Mouse (Mus musculus) testis, adult 2 months (tissue): Measurements from ENCODE around the gene Clpsl2. TPM values are rescaled to one million over a fixed set of nuclear protein-coding genes. Genes with fewer than 3 reads are reported as not detected.

Source experiments
- H3K27ac ChIP-seq: fragments of 200-500 bp; 2 replicates; pipeline ENCODE4 v1.5.1; 2012; ENCODE audit warnings: low read depth, low read length; ENCODE audit not compliant: control insufficient read depth, insufficient read depth
- H3K27me3 ChIP-seq: fragments of 200-500 bp; 2 replicates; pipeline ENCODE4 v1.6.1; 2012; ENCODE audit warnings: mild to moderate bottlenecking, low read length, moderate library complexity; ENCODE audit not compliant: control insufficient read depth, insufficient read depth
- H3K36me3 ChIP-seq: fragments of 200-500 bp; 2 replicates; pipeline ENCODE4 v1.6.1; 2012; ENCODE audit warnings: mild to moderate bottlenecking, low read length; ENCODE audit not compliant: control insufficient read depth, insufficient read depth
- H3K4me1 ChIP-seq: fragments of 200-500 bp; 2 replicates; pipeline ENCODE4 v1.6.1; 2012; ENCODE audit warnings: low read length; ENCODE audit not compliant: control insufficient read depth, insufficient read depth
- H3K4me3 ChIP-seq: fragments of 200-500 bp; 2 replicates; pipeline ENCODE4 v1.5.1; 2012; ENCODE audit warnings: low read depth, mild to moderate bottlenecking, low read length, moderate library complexity, mixed read lengths; ENCODE audit not compliant: control insufficient read depth
- CTCF ChIP-seq: fragments of 200-500 bp; IDR thresholded peaks from 2 replicates; pipeline ENCODE4 v1.5.1; 2012; ENCODE audit warnings: low read depth, mild to moderate bottlenecking, inconsistent platforms, low read length, moderate library complexity; ENCODE audit not compliant: control insufficient read depth, insufficient read depth, insufficient replicate concordance
- POLR2A ChIP-seq: fragments of 200-500 bp; IDR thresholded peaks from 2 replicates; pipeline ENCODE4 v1.6.1; 2012; ENCODE audit warnings: low read depth, mild to moderate bottlenecking, inconsistent platforms, low read length, moderate library complexity; ENCODE audit not compliant: control insufficient read depth
- polyA plus RNA-seq: library from polyadenylated mRNA; depleted of rRNA; stranded (reverse); fragments of >200 nt; gene quantifications from 2 replicates; pipeline ENCODE4 v1.2.3, GENCODE M21; 2012

The Clpsl2 gene
- polyA plus RNA-seq, 1 experiment, result not detected

GRCm38 (mm10) chr17:28515431-28516341, 33.5 kb upstream of the Clpsl2 start:
- Histone ChIP-seq H3K4me1 (peaks cover 24% of the 10 kb centered on the region), H3K4me3 (peak overlapping the region; percentile 25), H3K27ac (peak overlapping the region; percentile 91), H3K27me3 (no peaks in the 10 kb centered on the region), H3K36me3 (no peaks in the 10 kb centered on the region)
- TF ChIP-seq CTCF, result no peak
- peak; percentile 11; the same call in 1 of the 2 replicates for TF ChIP-seq POLR2A

GRCm38 (mm10) chr17:28516881-28517280, 32.3 kb upstream of the Clpsl2 start:
- Histone ChIP-seq H3K27ac (peak overlapping the region; percentile 69), H3K4me1 (peaks cover 20% of the 10 kb centered on the region), H3K36me3 (no peaks in the 10 kb centered on the region), H3K27me3 (no peaks in the 10 kb centered on the region), H3K4me3 (peak overlapping the region; percentile 2)
- TF ChIP-seq CTCF (no peak), POLR2A (no peak)

- peak within 1 kb of the TSS; percentile 83 for H3K27ac ChIP-seq
- no peak for TF ChIP-seq CTCF
- TF ChIP-seq POLR2A, result no peak
- peak within 1 kb of the TSS; percentile 42 for H3K4me3 ChIP-seq
- no peaks in the 10 kb centered on the region for H3K36me3 ChIP-seq
- H3K27me3 ChIP-seq, result no peaks in the 10 kb centered on the region
- H3K4me1 ChIP-seq, result peaks cover 22% of the 10 kb centered on the region
Observed at GRCm38 (mm10) chr17:28517441-28517955, 31.7 kb upstream of the Clpsl2 start, which contains the start of gene Fkbp5. TSS of gene Fkbp5 (minus strand) at chr17:28517527.

GRCm38 (mm10) chr17:28517956-28518614, 31.1 kb upstream of the Clpsl2 start:
- H3K36me3 ChIP-seq, result no peaks in the 10 kb centered on the region
- peak overlapping the region; percentile 42 for H3K4me3 ChIP-seq
- TF ChIP-seq POLR2A (0 out of 2 replicates have a peak, but pooled peaks have one; percentile 41), CTCF (no peak)
- H3K27me3 ChIP-seq, result no peaks in the 10 kb centered on the region
- peak overlapping the region; percentile 78 for H3K27ac ChIP-seq
- peaks cover 26% of the 10 kb centered on the region for H3K4me1 ChIP-seq

- Histone ChIP-seq H3K36me3 (no peaks in the 10 kb centered on the region), H3K4me1 (peaks cover 31% of the 10 kb centered on the region), H3K4me3 (peak overlapping the region; percentile 42), H3K27me3 (no peaks in the 10 kb centered on the region), H3K27ac (peak overlapping the region; percentile 78)
- TF ChIP-seq CTCF (no peak), POLR2A (no peak)
Observed at GRCm38 (mm10) chr17:28518615-28519071, 30.6 kb upstream of the Clpsl2 start.

- Histone ChIP-seq H3K4me1 (peaks cover 32% of the 10 kb centered on the region), H3K36me3 (no peaks in the 10 kb centered on the region), H3K27ac (peak overlapping the region; percentile 42; the same call in 1 of the 2 replicates), H3K4me3 (no peak overlapping the region), H3K27me3 (no peaks in the 10 kb centered on the region)
- no peak for TF ChIP-seq POLR2A
- no peak for TF ChIP-seq CTCF
Observed at GRCm38 (mm10) chr17:28519827-28520226, 29.4 kb upstream of the Clpsl2 start.

GRCm38 (mm10) chr17:28520561-28520960, 28.6 kb upstream of the Clpsl2 start:
- Histone ChIP-seq H3K27me3 (no peaks in the 10 kb centered on the region), H3K27ac (no peak overlapping the region), H3K36me3 (no peaks in the 10 kb centered on the region), H3K4me1 (peaks cover 31% of the 10 kb centered on the region), H3K4me3 (no peak overlapping the region)
- no peak for TF ChIP-seq POLR2A
- no peak for TF ChIP-seq CTCF
